Mouse (Mus musculus): ENCODE results near the gene Il17rb.

GRCm38 (mm10) chr14:30039413-30039812 lies 30.7 kb upstream of the Il17rb start:
- TF ChIP-seq USF1 (IDR thresholded peaks at IDR 0.05; ENCODE audit: low read depth) = no peak
- no peak for TF ChIP-seq POLR2A (IDR thresholded peaks at IDR 0.05; ENCODE audit: insufficient read length, low read depth)
- no peak for TF ChIP-seq TCF12 (IDR thresholded peaks at IDR 0.05; ENCODE audit: insufficient read depth, poor library complexity, severe bottlenecking)
- TF ChIP-seq MYOD1 (IDR thresholded peaks at IDR 0.05; ENCODE audit: control insufficient read depth in 1 of 3, insufficient read length in 2 of 3, low read depth in 2 of 3) = no peak
- no peak for TF ChIP-seq MAX (IDR thresholded peaks at IDR 0.05; ENCODE audit: low read depth)

Measured in myocyte (in vitro differentiated cells).